Mouse (Mus musculus): ENCODE measurements around the gene C1qtnf9. TPM values are rescaled to one million over a fixed set of nuclear protein-coding genes. Genes with fewer than 3 reads are reported as not detected.

Gene C1qtnf9
- polyA plus RNA-seq, 1 experiment, result not detected

GRCm38 (mm10) chr14:60782121-60782656 lies 14.3 kb downstream of the C1qtnf9 start:
- H3K4me2 ChIP-seq (ENCODE audit: low read depth), result no peak overlapping the region
- no peak overlapping the region for H3ac ChIP-seq (ENCODE audit: control insufficient read depth, insufficient read length)
- H3K36me3 ChIP-seq (ENCODE audit: control insufficient read depth, insufficient read depth), result no peaks in the 10 kb centered on the region
- peaks cover 4% of the 10 kb centered on the region for H3K27me3 ChIP-seq (ENCODE audit: control insufficient read depth, insufficient read depth, insufficient read length)
- H3K4me3 ChIP-seq, result no peak overlapping the region
- H3K79me2 ChIP-seq (ENCODE audit: control insufficient read depth, insufficient read depth), result no peaks in the 10 kb centered on the region
- TF ChIP-seq POLR2AphosphoS2 (IDR thresholded peaks at IDR 0.05; ENCODE audit: insufficient read length, low read depth), result no peak
- no peak for TF ChIP-seq SRF (IDR thresholded peaks at IDR 0.05; ENCODE audit: control insufficient read depth, insufficient read length, low read depth)
- TF ChIP-seq REST (IDR thresholded peaks at IDR 0.05; ENCODE audit: insufficient read depth, insufficient read length), result no peak
- TF ChIP-seq TCF12 (IDR thresholded peaks at IDR 0.05; ENCODE audit: insufficient read depth, poor library complexity, severe bottlenecking), result no peak
- no peak for TF ChIP-seq TCF3 (IDR thresholded peaks at IDR 0.05; ENCODE audit: insufficient read length, low read depth)
- TF ChIP-seq MYOD1 (IDR thresholded peaks at IDR 0.05; ENCODE audit: control insufficient read depth in 1 of 3, insufficient read length in 2 of 3, low read depth in 2 of 3), result no peak
- no peak for TF ChIP-seq USF1 (IDR thresholded peaks at IDR 0.05; ENCODE audit: low read depth)
- no peak for TF ChIP-seq E2F4 (IDR thresholded peaks at IDR 0.05; ENCODE audit: insufficient read depth)
- no peak for TF ChIP-seq MAX (IDR thresholded peaks at IDR 0.05; ENCODE audit: low read depth)
- TF ChIP-seq MYOG (IDR thresholded peaks at IDR 0.05; ENCODE audit: control insufficient read depth in 1 of 3, insufficient read depth in 1 of 3, insufficient read length in 2 of 3, low read depth in 2 of 3), result no peak
- no peak for TF ChIP-seq CEBPB (IDR thresholded peaks at IDR 0.05; ENCODE audit: insufficient read depth, poor library complexity, severe bottlenecking)
- TF ChIP-seq POLR2A (IDR thresholded peaks at IDR 0.05; ENCODE audit: insufficient read length, low read depth), result no peak

GRCm38 (mm10) chr14:60783196-60783595 lies 15.3 kb downstream of the C1qtnf9 start:
- Histone ChIP-seq H3K36me3 (ENCODE audit: control insufficient read depth, insufficient read depth) (no peaks in the 10 kb centered on the region), H3K27me3 (ENCODE audit: control insufficient read depth, insufficient read depth, insufficient read length) (peaks cover 4% of the 10 kb centered on the region), H3K79me2 (ENCODE audit: control insufficient read depth, insufficient read depth) (no peaks in the 10 kb centered on the region), H3K4me3 (no peak overlapping the region), H3K4me2 (ENCODE audit: low read depth) (peak overlapping the region; percentile 68), H3ac (ENCODE audit: control insufficient read depth, insufficient read length) (no peak overlapping the region)
- TF ChIP-seq POLR2A (IDR thresholded peaks at IDR 0.05; ENCODE audit: insufficient read length, low read depth) (no peak), MYOG (IDR thresholded peaks at IDR 0.05; ENCODE audit: control insufficient read depth in 1 of 3, insufficient read depth in 1 of 3, insufficient read length in 2 of 3, low read depth in 2 of 3) (no peak), POLR2AphosphoS2 (IDR thresholded peaks at IDR 0.05; ENCODE audit: insufficient read length, low read depth) (no peak), E2F4 (IDR thresholded peaks at IDR 0.05; ENCODE audit: insufficient read depth) (no peak), TCF3 (IDR thresholded peaks at IDR 0.05; ENCODE audit: insufficient read length, low read depth) (no peak), SRF (IDR thresholded peaks at IDR 0.05; ENCODE audit: control insufficient read depth, insufficient read length, low read depth) (no peak), MYOD1 (IDR thresholded peaks at IDR 0.05; ENCODE audit: control insufficient read depth in 1 of 3, insufficient read length in 2 of 3, low read depth in 2 of 3) (no peak), TCF12 (IDR thresholded peaks at IDR 0.05; ENCODE audit: insufficient read depth, poor library complexity, severe bottlenecking) (no peak), USF1 (IDR thresholded peaks at IDR 0.05; ENCODE audit: low read depth) (no peak), CEBPB (IDR thresholded peaks at IDR 0.05; ENCODE audit: insufficient read depth, poor library complexity, severe bottlenecking) (no peak), REST (IDR thresholded peaks at IDR 0.05; ENCODE audit: insufficient read depth, insufficient read length) (no peak), MAX (IDR thresholded peaks at IDR 0.05; ENCODE audit: low read depth) (no peak)

GRCm38 (mm10) chr14:60784427-60785315 lies 16.7 kb downstream of the C1qtnf9 start, which contains the start of gene Mipep:
TSS of gene Mipep (plus strand) at chr14:60784573.
- Histone ChIP-seq H3K79me2 (ENCODE audit: control insufficient read depth, insufficient read depth) (no peaks in the 10 kb centered on the region), H3K4me2 (ENCODE audit: low read depth) (peak within 1 kb of the TSS; percentile 97), H3K36me3 (ENCODE audit: control insufficient read depth, insufficient read depth) (no peaks in the 10 kb centered on the region), H3K4me3 (peak within 1 kb of the TSS; percentile 27), H3ac (ENCODE audit: control insufficient read depth, insufficient read length) (peak within 1 kb of the TSS; percentile 72), H3K27me3 (ENCODE audit: control insufficient read depth, insufficient read depth, insufficient read length) (peaks cover 2% of the 10 kb centered on the region)
- TF ChIP-seq POLR2A (IDR thresholded peaks at IDR 0.05; ENCODE audit: insufficient read length, low read depth) (peak; percentile 78), MYOG (IDR thresholded peaks at IDR 0.05; ENCODE audit: control insufficient read depth in 1 of 3, insufficient read depth in 1 of 3, insufficient read length in 2 of 3, low read depth in 2 of 3) (peak in 1 of 3 experiments; percentile 14), POLR2AphosphoS2 (IDR thresholded peaks at IDR 0.05; ENCODE audit: insufficient read length, low read depth) (peak; percentile 68), CEBPB (IDR thresholded peaks at IDR 0.05; ENCODE audit: insufficient read depth, poor library complexity, severe bottlenecking) (no peak)

GRCm38 (mm10) chr14:60790103-60790502 lies 22.2 kb downstream of the C1qtnf9 start:
- H3K36me3 ChIP-seq (ENCODE audit: control insufficient read depth, insufficient read depth), result peaks cover 9% of the 10 kb centered on the region
- no peaks in the 10 kb centered on the region for H3K27me3 ChIP-seq (ENCODE audit: control insufficient read depth, insufficient read depth, insufficient read length)
- no peak overlapping the region for H3ac ChIP-seq (ENCODE audit: control insufficient read depth, insufficient read length)
- no peak overlapping the region for H3K4me2 ChIP-seq (ENCODE audit: low read depth)
- TF ChIP-seq TCF12 (IDR thresholded peaks at IDR 0.05; ENCODE audit: insufficient read depth, poor library complexity, severe bottlenecking) (no peak), USF1 (IDR thresholded peaks at IDR 0.05; ENCODE audit: low read depth) (no peak)
- no peaks in the 10 kb centered on the region for H3K79me2 ChIP-seq (ENCODE audit: control insufficient read depth, insufficient read depth)
- no peak overlapping the region for H3K4me3 ChIP-seq
